Mouse (Mus musculus): ENCODE measurements at regions not wholly inside any gene's neighbourhood (a gene's known extent, or its start where the extent isn't known, plus 50 kb on each side); places are given as distances from the start of the nearest gene placed in this dataset.

DNA sequence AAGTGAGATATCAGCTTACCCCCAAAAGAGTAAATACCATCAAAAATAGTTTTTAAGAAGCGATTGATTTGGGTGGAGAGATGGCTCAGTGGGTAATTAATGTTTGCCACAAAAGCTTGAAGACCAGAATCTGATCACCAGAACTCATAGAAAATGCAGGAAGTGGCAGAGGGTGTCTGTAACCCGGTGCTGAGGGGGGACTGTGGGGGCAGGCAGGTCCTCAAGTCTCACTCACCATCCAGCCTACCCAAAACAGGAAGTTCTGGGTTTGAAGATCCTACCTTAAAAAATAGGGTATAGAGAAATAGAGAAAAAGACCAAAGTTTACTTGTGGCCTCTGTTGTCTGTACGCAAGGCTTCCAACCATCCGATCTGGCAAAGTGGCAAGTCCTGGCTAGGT lies 190.3 kb upstream of the Plcz1 start:
- in situ Hi-C loops (cut with MboI, MseI): no loop called here

DNA sequence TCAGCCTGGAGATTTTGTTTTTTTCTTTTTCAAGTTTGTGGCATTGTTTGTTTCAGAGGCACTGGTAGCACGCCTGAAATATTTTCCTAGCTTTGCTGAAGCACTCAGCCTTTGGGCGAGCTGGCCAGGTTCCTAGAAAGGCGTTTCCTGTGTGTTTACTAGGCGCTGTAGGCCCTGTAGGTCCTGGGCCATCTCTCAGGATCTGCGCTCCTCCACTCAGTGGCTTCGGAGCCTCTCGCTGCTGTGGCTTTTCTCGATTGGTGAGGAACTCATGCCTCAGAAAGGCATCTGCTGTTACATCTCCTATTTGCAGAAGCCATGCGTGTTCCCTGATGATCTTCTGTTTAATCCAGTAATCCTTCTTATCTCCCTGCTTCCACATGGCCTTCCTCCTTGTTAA lies 188.0 kb upstream of the Plcz1 start:
- in situ Hi-C loops (cut with MboI, MseI): no loop called here

GRCm38 (mm10) chr6:140228741-140229140 lies 187.5 kb upstream of the Plcz1 start:
- in situ Hi-C loops (cut with MboI, MseI): no loop called here

DNA sequence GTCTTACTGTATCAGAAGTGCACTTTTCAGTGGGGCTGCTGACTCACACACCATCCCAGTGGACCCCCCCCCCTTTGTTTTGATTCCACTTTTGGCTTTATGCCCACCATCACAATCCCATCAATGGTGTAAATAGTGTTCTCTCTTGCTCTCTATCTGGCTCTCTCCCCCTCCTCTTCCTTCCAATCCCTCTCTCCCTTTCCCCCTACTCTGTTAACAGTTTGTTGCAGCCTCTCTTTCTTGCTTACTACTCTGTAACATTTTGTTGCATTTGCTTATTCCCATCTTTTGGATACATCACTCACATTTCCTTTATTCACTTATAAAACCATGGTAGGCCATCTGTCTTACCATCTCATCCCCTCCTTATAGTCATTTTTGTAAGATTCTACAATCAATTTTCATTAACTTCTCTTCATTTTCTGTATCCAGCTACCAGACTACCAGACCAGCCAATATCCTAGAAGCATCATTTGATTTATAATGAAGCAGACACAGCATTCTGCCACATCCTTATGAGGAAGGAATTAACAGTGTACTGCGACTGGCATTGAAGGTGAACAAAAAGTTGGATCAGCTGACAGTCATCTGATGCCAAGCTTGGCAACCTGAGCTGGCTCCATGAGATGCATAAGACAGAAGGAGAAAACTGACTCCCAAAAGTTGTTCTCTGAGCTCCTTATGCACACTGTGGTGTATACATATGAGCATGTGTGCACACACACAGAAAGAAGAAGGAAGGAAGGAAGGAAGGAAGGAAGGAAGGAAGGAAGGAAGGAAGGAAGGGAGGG lies 181.5 kb upstream of the Plcz1 start:
- in situ Hi-C loops (cut with MboI, MseI): no loop called here

GRCm38 (mm10) chr6:140221653-140222272 lies 180.5 kb upstream of the Plcz1 start:
- in situ Hi-C loops (cut with MboI, MseI): no loop called here

GRCm38 (mm10) chr6:140218789-140219188 lies 177.5 kb upstream of the Plcz1 start:
- in situ Hi-C loops (cut with MboI, MseI): no loop called here

GRCm38 (mm10) chr6:140212403-140212802 lies 171.1 kb upstream of the Plcz1 start:
- in situ Hi-C loops (cut with MboI, MseI): no loop called here

DNA sequence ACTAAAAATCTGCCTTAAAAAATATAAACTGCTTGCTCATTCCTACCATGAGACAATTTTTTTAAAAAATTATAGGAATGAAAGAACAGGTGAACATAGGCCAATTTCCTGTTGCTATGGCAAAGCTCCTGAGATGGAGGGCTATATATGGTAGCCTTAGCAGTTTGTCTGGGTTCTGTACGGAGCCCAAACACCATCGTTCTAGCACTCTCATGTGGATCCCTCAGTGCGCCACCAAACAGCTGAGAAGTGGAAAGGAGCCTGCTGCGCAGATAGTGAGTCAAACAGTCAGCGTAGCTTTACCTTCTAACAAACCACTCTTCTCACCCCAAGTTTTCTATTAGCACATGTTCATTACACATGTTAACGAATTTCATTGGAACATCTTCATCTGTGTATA lies 168.9 kb upstream of the Plcz1 start:
- in situ Hi-C loops (cut with MboI, MseI): no loop called here

GRCm38 (mm10) chr6:140209083-140209482 lies 167.8 kb upstream of the Plcz1 start:
- in situ Hi-C loops (cut with MboI, MseI): loop anchor here (10.0 kb wide), 1 partner anchor 1446 kb away; no protein-coding TSS in a partner anchor

DNA sequence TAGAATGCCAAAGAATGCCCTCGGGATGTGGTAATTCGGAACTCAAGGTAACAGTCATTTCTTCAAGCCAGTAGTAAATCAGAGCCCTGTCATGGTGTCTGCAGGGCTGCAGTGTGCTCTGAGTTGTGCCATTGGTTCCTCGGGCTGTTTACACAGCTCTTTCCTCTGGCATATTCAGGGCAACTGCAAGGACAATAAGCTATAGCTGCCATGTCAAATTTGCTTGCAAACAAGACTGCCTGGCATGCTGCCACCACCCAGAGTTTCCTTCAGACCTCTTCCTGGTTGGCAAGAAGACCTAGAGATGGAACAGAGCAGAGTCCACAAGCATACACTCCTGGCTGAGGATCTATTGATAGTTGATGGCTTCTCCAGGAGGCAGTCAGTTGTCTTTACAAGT lies 167.1 kb upstream of the Plcz1 start:
- in situ Hi-C loops (cut with MboI, MseI): loop anchor here (10.0 kb wide), 1 partner anchor 1446 kb away; no protein-coding TSS in a partner anchor

GRCm38 (mm10) chr6:140206676-140207075 lies 165.4 kb upstream of the Plcz1 start:
- in situ Hi-C loops (cut with MboI, MseI): loop anchor here (10.0 kb wide), 1 partner anchor 1448 kb away; no protein-coding TSS in a partner anchor

- in situ Hi-C loops (cut with MboI, MseI): loop anchor here (10.0 kb wide), 1 partner anchor 1453 kb away; no protein-coding TSS in a partner anchor
Observed at GRCm38 (mm10) chr6:140201356-140201755, 160.1 kb upstream of the Plcz1 start.

DNA sequence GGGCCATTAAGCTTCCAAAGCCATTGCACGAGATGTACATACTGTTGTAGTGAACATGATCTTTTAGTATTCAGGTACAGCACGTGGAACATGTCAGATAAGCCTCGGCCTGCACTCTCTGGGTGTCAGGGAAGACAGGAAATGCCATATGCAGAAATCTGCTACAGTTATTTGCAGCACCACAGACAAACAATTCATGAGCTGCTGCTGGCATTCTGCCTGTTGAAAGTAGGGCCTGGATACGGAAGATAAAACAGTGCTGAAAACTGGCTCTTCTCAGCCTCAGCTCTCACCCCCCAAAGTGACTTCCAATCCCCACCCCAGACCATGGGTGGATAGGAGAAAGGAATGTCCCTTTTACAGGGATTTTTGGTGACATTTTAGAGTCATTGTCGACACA lies 159.1 kb upstream of the Plcz1 start:
- in situ Hi-C loops (cut with MboI, MseI): loop anchor here (10.0 kb wide), 1 partner anchor 1454 kb away; no protein-coding TSS in a partner anchor

- in situ Hi-C loops (cut with MboI, MseI): no loop called here
Observed at GRCm38 (mm10) chr6:140198036-140198435, 156.8 kb upstream of the Plcz1 start.

DNA sequence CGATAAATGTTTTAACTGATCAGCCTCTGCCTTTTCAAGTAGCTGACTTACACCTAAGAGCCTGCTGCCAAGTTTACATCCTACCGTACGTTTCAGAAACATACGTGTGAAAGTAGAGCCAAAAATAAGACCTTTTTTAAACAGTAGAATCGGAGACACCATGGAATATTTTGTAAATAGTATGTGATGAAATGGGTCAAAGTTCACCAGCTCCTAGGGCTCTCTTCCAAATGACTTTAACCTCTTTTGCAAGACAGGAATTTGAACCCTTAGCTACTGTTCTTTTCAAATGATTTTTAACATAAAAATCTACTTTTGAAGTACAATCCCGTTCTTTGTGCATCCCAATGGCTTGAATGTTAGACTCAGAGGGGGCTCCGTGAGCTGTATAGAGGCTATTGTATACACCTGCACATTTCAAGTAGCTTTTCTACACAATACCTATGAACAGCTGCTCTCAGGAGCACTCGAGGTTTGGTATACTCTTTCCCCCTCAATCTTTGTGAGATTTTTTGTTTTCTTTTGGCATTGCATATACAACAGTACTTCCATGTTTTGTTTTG lies 155.9 kb upstream of the Plcz1 start:
- in situ Hi-C loops (cut with MboI, MseI): no loop called here

- in situ Hi-C loops (cut with MboI, MseI): no loop called here
Observed at GRCm38 (mm10) chr6:140194276-140194675, 153.0 kb upstream of the Plcz1 start.

DNA sequence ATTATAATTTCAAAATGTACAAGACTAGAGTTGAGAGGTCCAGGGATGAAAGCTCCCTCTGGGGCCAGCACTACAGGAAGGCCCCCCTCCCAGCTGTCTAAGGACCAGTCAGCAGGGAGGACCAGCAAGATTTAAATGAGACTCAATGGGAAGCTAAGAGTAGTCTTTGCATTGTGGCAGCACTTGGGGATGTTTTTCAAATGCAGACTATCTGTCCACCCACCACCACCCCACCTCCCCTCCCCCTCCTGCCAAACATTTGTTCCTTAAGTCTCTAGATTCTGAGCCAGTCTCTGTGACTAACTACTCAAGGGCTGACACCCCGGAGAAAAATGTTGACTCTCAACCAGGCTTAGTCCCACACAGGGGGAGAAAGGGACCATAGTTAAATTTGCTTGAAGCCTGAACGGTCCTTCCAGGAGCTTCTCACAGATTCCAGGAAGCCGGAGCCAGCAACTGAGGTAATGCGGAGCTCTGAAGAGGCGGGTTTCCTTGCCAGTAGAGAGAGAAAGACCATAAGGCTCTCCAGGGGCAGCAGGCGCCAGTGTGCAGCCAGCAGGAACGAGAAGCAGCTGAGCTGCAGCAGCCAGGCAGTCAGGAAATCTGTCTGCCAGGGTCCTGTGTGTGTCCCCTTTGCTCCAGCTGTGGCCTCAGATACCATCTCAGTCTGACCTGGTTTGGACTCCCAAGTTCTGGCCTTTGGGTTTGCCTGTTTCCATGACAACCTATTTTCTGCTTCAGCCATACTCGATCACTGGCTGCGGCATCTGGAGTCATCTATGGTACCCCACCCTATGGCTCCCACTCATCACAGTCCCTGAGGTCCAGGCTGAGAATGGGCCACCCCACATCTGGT lies 152.1 kb upstream of the Plcz1 start:
- in situ Hi-C loops (cut with MboI, MseI): no loop called here

DNA sequence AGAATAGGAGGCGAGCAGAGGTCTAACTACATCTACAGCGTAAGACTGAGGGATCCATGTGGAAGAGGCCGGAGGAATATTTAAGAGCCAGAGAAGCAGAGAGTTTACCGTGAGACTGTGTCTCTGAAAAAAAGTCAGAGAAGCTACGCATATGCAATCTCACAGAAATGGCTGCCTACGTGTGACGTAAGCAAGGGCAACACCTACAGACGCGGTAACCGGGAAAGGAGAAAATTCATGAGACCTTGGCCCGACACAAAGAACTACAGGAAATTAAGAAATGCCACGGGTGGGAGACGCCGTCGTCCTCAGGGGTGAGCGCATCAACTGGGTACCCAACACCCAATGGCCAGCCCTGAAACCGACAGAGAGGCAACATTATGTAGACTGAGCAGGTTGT lies 151.3 kb upstream of the Plcz1 start:
- in situ Hi-C loops (cut with MboI, MseI): no loop called here

GRCm38 (mm10) chr6:140191341-140191740 lies 150.1 kb upstream of the Plcz1 start:
- in situ Hi-C loops (cut with MboI, MseI): no loop called here

GRCm38 (mm10) chr6:140189601-140190000 lies 148.3 kb upstream of the Plcz1 start:
- in situ Hi-C loops (cut with MboI, MseI): no loop called here

DNA sequence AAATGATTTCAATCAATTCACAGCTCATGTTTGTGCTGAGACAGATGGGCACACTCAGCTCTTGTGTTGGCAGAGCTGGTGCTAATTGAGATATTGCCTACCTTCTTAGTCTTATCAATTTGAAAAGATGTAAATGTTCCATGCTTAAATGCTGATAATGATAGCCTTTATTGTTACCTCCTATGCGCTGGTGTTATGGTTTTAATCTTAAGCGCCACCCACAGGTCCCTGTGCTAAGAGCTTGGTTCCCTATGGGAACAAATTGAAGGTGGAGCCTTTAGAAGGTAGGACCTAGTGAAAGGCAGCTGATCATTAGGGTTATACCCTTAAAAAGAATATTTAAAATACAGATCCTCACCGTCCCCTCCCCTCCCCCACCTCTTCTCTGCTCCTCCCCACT lies 146.5 kb upstream of the Plcz1 start:
- in situ Hi-C loops (cut with MboI, MseI): no loop called here

DNA sequence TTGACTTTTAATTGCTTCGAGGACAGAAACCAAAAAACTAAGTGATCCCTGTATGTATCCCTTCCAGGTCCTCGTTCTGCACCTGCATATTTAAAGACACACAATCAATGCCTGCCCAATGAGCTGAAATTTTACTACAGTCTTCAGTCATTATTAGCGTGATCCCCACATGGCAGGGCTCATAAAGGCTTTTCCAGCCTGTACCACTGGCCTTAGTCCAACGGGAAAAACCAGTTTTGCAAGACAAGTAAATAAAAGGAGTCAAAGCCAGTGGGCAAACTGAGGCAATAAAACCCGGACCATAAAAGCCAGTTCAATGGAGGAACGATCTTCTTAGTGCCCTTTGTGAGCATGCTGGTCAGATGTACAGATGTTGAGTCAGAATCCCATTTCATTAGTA lies 145.8 kb upstream of the Plcz1 start:
- in situ Hi-C loops (cut with MboI, MseI): no loop called here

Measured in T-helper 2 cell (primary cell).